Mouse (Mus musculus): ENCODE results near the gene Mrps23.

DNA sequence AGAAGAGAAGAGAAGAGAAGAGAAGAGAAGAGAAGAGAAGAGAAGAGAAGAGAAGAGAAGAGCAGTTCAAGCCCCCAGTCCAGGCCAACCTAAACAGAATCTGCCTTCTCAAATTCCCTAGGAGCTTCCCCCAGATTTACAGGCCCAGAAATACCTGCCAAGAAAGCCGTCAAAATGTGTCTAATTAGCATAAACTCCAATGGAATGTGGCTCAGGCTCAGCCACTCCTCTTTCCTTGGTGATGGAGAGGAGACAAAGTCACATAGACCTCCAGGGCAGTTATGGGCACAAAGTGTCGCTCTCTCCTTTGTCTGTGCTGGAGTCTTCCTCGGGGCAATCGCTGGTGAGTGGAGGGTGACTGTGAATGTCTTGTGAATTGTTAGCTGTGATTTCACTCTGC is 6.0 kb upstream of the Mrps23 start:
- TF ChIP-seq POLR2A (IDR thresholded peaks at IDR 0.05; ENCODE audit: insufficient read depth, low read length) (no peak), EP300 (IDR thresholded peaks at IDR 0.05; ENCODE audit: insufficient read depth, low read depth, low read length) (0 out of 2 replicates have a peak, but pooled peaks have one; percentile 15)

Data from ES-Bruce4 (cell line).